Mouse (Mus musculus): ENCODE results near the gene Tbkbp1.

Tbkbp1 gene

GRCm38 (mm10) chr11:97181061-97181460, 29.8 kb upstream of the Tbkbp1 start:
- Histone ChIP-seq H3K4me3 (replicated peaks; ENCODE audit: low read length) (no peak overlapping the region), H3K4me1 (replicated peaks; ENCODE audit: low read depth, low read length) (peaks cover 91% of the 10 kb centered on the region), H3K27me3 (ENCODE audit: insufficient read depth, low read length) (no peaks in the 10 kb centered on the region), H3K9me3 (ENCODE audit: low read length) (no peaks in the 10 kb centered on the region), H3K36me3 (ENCODE audit: insufficient read depth, low read length) (peaks cover 100% of the 10 kb centered on the region)
- TF ChIP-seq POU5F1 (IDR thresholded peaks at IDR 0.05; ENCODE audit: borderline replicate concordance, low read length): no peak
- no peak for TF ChIP-seq NANOG (IDR thresholded peaks at IDR 0.05; ENCODE audit: borderline replicate concordance, low read length)
- TF ChIP-seq CTCF (conservative IDR thresholded peaks at IDR 0.05; ENCODE audit: low read length): no peak

GRCm38 (mm10) chr11:97178198-97178597, 26.9 kb upstream of the Tbkbp1 start:
- no peak overlapping the region for H3K4me3 ChIP-seq (replicated peaks; ENCODE audit: low read length)
- H3K36me3 ChIP-seq (ENCODE audit: insufficient read depth, low read length): peaks cover 100% of the 10 kb centered on the region
- no peaks in the 10 kb centered on the region for H3K27me3 ChIP-seq (ENCODE audit: insufficient read depth, low read length)
- peaks cover 89% of the 10 kb centered on the region for H3K4me1 ChIP-seq (replicated peaks; ENCODE audit: low read depth, low read length)
- no peaks in the 10 kb centered on the region for H3K9me3 ChIP-seq (ENCODE audit: low read length)
- TF ChIP-seq CTCF (conservative IDR thresholded peaks at IDR 0.05; ENCODE audit: low read length): no peak
- no peak for TF ChIP-seq NANOG (IDR thresholded peaks at IDR 0.05; ENCODE audit: borderline replicate concordance, low read length)
- TF ChIP-seq POU5F1 (IDR thresholded peaks at IDR 0.05; ENCODE audit: borderline replicate concordance, low read length): no peak

GRCm38 (mm10) chr11:97176851-97177250, 25.6 kb upstream of the Tbkbp1 start:
- H3K27me3 ChIP-seq (ENCODE audit: insufficient read depth, low read length): no peaks in the 10 kb centered on the region
- no peaks in the 10 kb centered on the region for H3K9me3 ChIP-seq (ENCODE audit: low read length)
- no peak overlapping the region for H3K4me3 ChIP-seq (replicated peaks; ENCODE audit: low read length)
- peak; percentile 65 for TF ChIP-seq CTCF (conservative IDR thresholded peaks at IDR 0.05; ENCODE audit: low read length)
- TF ChIP-seq POU5F1 (IDR thresholded peaks at IDR 0.05; ENCODE audit: borderline replicate concordance, low read length): no peak
- TF ChIP-seq NANOG (IDR thresholded peaks at IDR 0.05; ENCODE audit: borderline replicate concordance, low read length): no peak
- peaks cover 84% of the 10 kb centered on the region for H3K4me1 ChIP-seq (replicated peaks; ENCODE audit: low read depth, low read length)
- peaks cover 100% of the 10 kb centered on the region for H3K36me3 ChIP-seq (ENCODE audit: insufficient read depth, low read length)

- no peaks in the 10 kb centered on the region for H3K9me3 ChIP-seq (ENCODE audit: low read length)
- TF ChIP-seq NANOG (IDR thresholded peaks at IDR 0.05; ENCODE audit: borderline replicate concordance, low read length): no peak
- no peak for TF ChIP-seq CTCF (conservative IDR thresholded peaks at IDR 0.05; ENCODE audit: low read length)
- no peak for TF ChIP-seq POU5F1 (IDR thresholded peaks at IDR 0.05; ENCODE audit: borderline replicate concordance, low read length)
- no peak overlapping the region for H3K4me3 ChIP-seq (replicated peaks; ENCODE audit: low read length)
- H3K4me1 ChIP-seq (replicated peaks; ENCODE audit: low read depth, low read length): peaks cover 75% of the 10 kb centered on the region
- peaks cover 100% of the 10 kb centered on the region for H3K36me3 ChIP-seq (ENCODE audit: insufficient read depth, low read length)
- H3K27me3 ChIP-seq (ENCODE audit: insufficient read depth, low read length): no peaks in the 10 kb centered on the region
Measured at GRCm38 (mm10) chr11:97175499-97175898, 24.2 kb upstream of the Tbkbp1 start.

GRCm38 (mm10) chr11:97160341-97160740, 9.0 kb upstream of the Tbkbp1 start:
- peaks cover 27% of the 10 kb centered on the region for H3K4me1 ChIP-seq (replicated peaks; ENCODE audit: low read depth, low read length)
- H3K9me3 ChIP-seq (ENCODE audit: low read length): no peaks in the 10 kb centered on the region
- no peak overlapping the region for H3K4me3 ChIP-seq (replicated peaks; ENCODE audit: low read length)
- TF ChIP-seq CTCF (conservative IDR thresholded peaks at IDR 0.05; ENCODE audit: low read length) (no peak), POU5F1 (IDR thresholded peaks at IDR 0.05; ENCODE audit: borderline replicate concordance, low read length) (no peak), NANOG (IDR thresholded peaks at IDR 0.05; ENCODE audit: borderline replicate concordance, low read length) (no peak)
- H3K36me3 ChIP-seq (ENCODE audit: insufficient read depth, low read length): peaks cover 90% of the 10 kb centered on the region
- no peaks in the 10 kb centered on the region for H3K27me3 ChIP-seq (ENCODE audit: insufficient read depth, low read length)

- no peak for TF ChIP-seq CTCF (conservative IDR thresholded peaks at IDR 0.05; ENCODE audit: low read length)
Measured at GRCm38 (mm10) chr11:97156999-97157398, 5.7 kb upstream of the Tbkbp1 start.

GRCm38 (mm10) chr11:97152662-97153287, 1.5 kb upstream of the Tbkbp1 start:
- Histone ChIP-seq H3K4me1 (replicated peaks; ENCODE audit: low read depth, low read length) (peaks cover 35% of the 10 kb centered on the region), H3K9me3 (ENCODE audit: low read length) (no peaks in the 10 kb centered on the region), H3K36me3 (ENCODE audit: insufficient read depth, low read length) (peaks cover 32% of the 10 kb centered on the region), H3K4me3 (replicated peaks; ENCODE audit: low read length) (peak overlapping the region; percentile 83; the same call in 1 of the 2 replicates), H3K27me3 (ENCODE audit: insufficient read depth, low read length) (peaks cover 38% of the 10 kb centered on the region)
- TF ChIP-seq NANOG (IDR thresholded peaks at IDR 0.05; ENCODE audit: borderline replicate concordance, low read length) (no peak), CTCF (conservative IDR thresholded peaks at IDR 0.05; ENCODE audit: low read length) (peak; percentile 10; the same call in 1 of the 2 replicates), POU5F1 (IDR thresholded peaks at IDR 0.05; ENCODE audit: borderline replicate concordance, low read length) (no peak)

More at GRCm38 (mm10) chr11:97156999-97157398, 5.7 kb upstream of the Tbkbp1 start:
- Histone ChIP-seq H3K27me3 (ENCODE audit: insufficient read depth, low read length) (peaks cover 10% of the 10 kb centered on the region; the same call in 1 of the 2 replicates), H3K4me1 (replicated peaks; ENCODE audit: low read depth, low read length) (peaks cover 22% of the 10 kb centered on the region), H3K36me3 (ENCODE audit: insufficient read depth, low read length) (peaks cover 74% of the 10 kb centered on the region), H3K9me3 (ENCODE audit: low read length) (no peaks in the 10 kb centered on the region), H3K4me3 (replicated peaks; ENCODE audit: low read length) (no peak overlapping the region)

GRCm38 (mm10) chr11:97152023-97152426, 730 bp upstream of the Tbkbp1 start:
- Histone ChIP-seq H3K36me3 (ENCODE audit: insufficient read depth, low read length) (peaks cover 25% of the 10 kb centered on the region), H3K4me3 (replicated peaks; ENCODE audit: low read length) (peak overlapping the region; percentile 83), H3K9me3 (ENCODE audit: low read length) (no peaks in the 10 kb centered on the region), H3K27me3 (ENCODE audit: insufficient read depth, low read length) (peaks cover 44% of the 10 kb centered on the region), H3K4me1 (replicated peaks; ENCODE audit: low read depth, low read length) (peaks cover 40% of the 10 kb centered on the region)
- TF ChIP-seq NANOG (IDR thresholded peaks at IDR 0.05; ENCODE audit: borderline replicate concordance, low read length) (no peak), POU5F1 (IDR thresholded peaks at IDR 0.05; ENCODE audit: borderline replicate concordance, low read length) (no peak), CTCF (conservative IDR thresholded peaks at IDR 0.05; ENCODE audit: low read length) (no peak)
